Mouse (Mus musculus): ENCODE results near the gene Gm49384. TPM values are rescaled to one million over a fixed set of nuclear protein-coding genes. Genes with fewer than 3 reads are reported as not detected.
"Not testable (repeated sequence)": the region's sequence is repeated elsewhere in the genome, so short reads cannot be mapped to it uniquely, and the experiment has no call there.

Gm49384 gene
- polyA plus RNA-seq, 1 experiment from 2014 or later, result 16.0 TPM

GRCm38 (mm10) chr12:69184342-69185295 lies 19.4 kb downstream of the Gm49384 start:
- peaks cover 21% of the 10 kb centered on the region for H3K4me1 ChIP-seq (replicated peaks)
- peak; percentile 66 for ATAC-seq (ENCODE audit: insufficient number of reproducible peaks, low FRiP score)
- peaks cover 31% of the 10 kb centered on the region for H3K36me3 ChIP-seq
- whole genome bisulfite sequencing, result 2% methylated on average over 84 of the region's 86 CpGs
- H3K4me3 ChIP-seq, result peak overlapping the region; percentile 66
- H3K9ac ChIP-seq, result peak overlapping the region; percentile 88
- H3K27ac ChIP-seq (ENCODE audit: poor library complexity, severe bottlenecking), result peak overlapping the region; percentile 81
- H3K4me2 ChIP-seq, result peak overlapping the region; percentile 96
- H3K27me3 ChIP-seq (replicated peaks), result no peaks in the 10 kb centered on the region
- no peaks in the 10 kb centered on the region for H3K9me3 ChIP-seq (replicated peaks)

- no peaks in the 10 kb centered on the region for H3K27me3 ChIP-seq (replicated peaks)
- no peaks in the 10 kb centered on the region for H3K9me3 ChIP-seq (replicated peaks)
- peak within 1 kb of the TSS; percentile 95 for H3K9ac ChIP-seq
- H3K27ac ChIP-seq (ENCODE audit: poor library complexity, severe bottlenecking), result peak within 1 kb of the TSS; percentile 86
- H3K4me2 ChIP-seq, result peak within 1 kb of the TSS; percentile 96
- peak within 1 kb of the TSS; percentile 66 for H3K4me3 ChIP-seq
- WGBS, result under 1% methylated on average over 84 of the region's 84 CpGs
- H3K4me1 ChIP-seq (replicated peaks), result peaks cover 21% of the 10 kb centered on the region
- ATAC-seq (ENCODE audit: insufficient number of reproducible peaks, low FRiP score), result peak; percentile 99
- H3K36me3 ChIP-seq, result peaks cover 31% of the 10 kb centered on the region
These were observed 20.3 kb downstream of the Gm49384 start, which contains the start of the genes Rpl36al and Mgat2 for GRCm38 (mm10) chr12:69183583-69184308. Gene Rpl36al (minus strand): TSS chr12:69184083. Gene Mgat2 (plus strand): TSS chr12:69184157.

GRCm38 (mm10) chr12:69181800-69182199 lies 22.3 kb downstream of the Gm49384 start:
- 86% methylated on average over 4 of the region's 4 CpGs for WGBS
- Histone ChIP-seq H3K9me3 (replicated peaks) (no peaks in the 10 kb centered on the region), H3K9ac (no peak overlapping the region), H3K27ac (ENCODE audit: poor library complexity, severe bottlenecking) (no peak overlapping the region), H3K4me2 (no peak overlapping the region), H3K4me1 (replicated peaks) (peaks cover 15% of the 10 kb centered on the region), H3K4me3 (no peak overlapping the region), H3K36me3 (peaks cover 31% of the 10 kb centered on the region), H3K27me3 (replicated peaks) (no peaks in the 10 kb centered on the region)
- no peak for ATAC-seq (ENCODE audit: insufficient number of reproducible peaks, low FRiP score)

- peaks cover 3% of the 10 kb centered on the region; the same call in 1 of the 2 replicates for H3K4me1 ChIP-seq (replicated peaks)
- no peak overlapping the region for H3K9ac ChIP-seq
- no peaks in the 10 kb centered on the region for H3K9me3 ChIP-seq (replicated peaks)
- 46% methylated on average over 5 of the region's 12 CpGs for WGBS
- no peak overlapping the region for H3K27ac ChIP-seq (ENCODE audit: poor library complexity, severe bottlenecking)
- no peak overlapping the region for H3K4me2 ChIP-seq
- no peak for ATAC-seq (ENCODE audit: insufficient number of reproducible peaks, low FRiP score)
- no peak overlapping the region for H3K4me3 ChIP-seq
- H3K36me3 ChIP-seq, result peaks cover 47% of the 10 kb centered on the region
- no peaks in the 10 kb centered on the region for H3K27me3 ChIP-seq (replicated peaks)
These were observed 24.7 kb downstream of the Gm49384 start for GRCm38 (mm10) chr12:69179371-69179770.

- H3K4me3 ChIP-seq, result no peak overlapping the region
- H3K36me3 ChIP-seq, result peaks cover 59% of the 10 kb centered on the region
- no peak for ATAC-seq (ENCODE audit: insufficient number of reproducible peaks, low FRiP score)
- no peak overlapping the region for H3K27ac ChIP-seq (ENCODE audit: poor library complexity, severe bottlenecking)
- H3K9me3 ChIP-seq (replicated peaks), result no peaks in the 10 kb centered on the region
- no peak overlapping the region for H3K4me2 ChIP-seq
- H3K4me1 ChIP-seq (replicated peaks), result no peaks in the 10 kb centered on the region; the same call in 1 of the 2 replicates
- WGBS, result 87% methylated on average over 3 of the region's 3 CpGs
- no peaks in the 10 kb centered on the region for H3K27me3 ChIP-seq (replicated peaks)
- no peak overlapping the region for H3K9ac ChIP-seq
These were observed 26.5 kb downstream of the Gm49384 start for GRCm38 (mm10) chr12:69177526-69177925.

GRCm38 (mm10) chr12:69175975-69176374 lies 28.1 kb downstream of the Gm49384 start:
- no peaks in the 10 kb centered on the region for H3K9me3 ChIP-seq (replicated peaks)
- H3K27ac ChIP-seq (ENCODE audit: poor library complexity, severe bottlenecking), result no peak overlapping the region
- H3K9ac ChIP-seq, result no peak overlapping the region
- no peak for ATAC-seq (ENCODE audit: insufficient number of reproducible peaks, low FRiP score)
- no peaks in the 10 kb centered on the region for H3K27me3 ChIP-seq (replicated peaks)
- whole genome bisulfite sequencing, result 83% methylated on average over 3 of the region's 3 CpGs
- peaks cover 56% of the 10 kb centered on the region for H3K36me3 ChIP-seq
- H3K4me1 ChIP-seq (replicated peaks), result no peaks in the 10 kb centered on the region
- H3K4me3 ChIP-seq, result no peak overlapping the region
- no peak overlapping the region for H3K4me2 ChIP-seq

- Histone ChIP-seq H3K9ac (no peak overlapping the region), H3K9me3 (replicated peaks) (no peaks in the 10 kb centered on the region), H3K4me3 (no peak overlapping the region), H3K4me2 (no peak overlapping the region), H3K4me1 (replicated peaks) (peaks cover 10% of the 10 kb centered on the region), H3K27ac (ENCODE audit: poor library complexity, severe bottlenecking) (no peak overlapping the region), H3K36me3 (peaks cover 33% of the 10 kb centered on the region), H3K27me3 (replicated peaks) (no peaks in the 10 kb centered on the region)
- 96% methylated on average over 2 of the region's 2 CpGs for WGBS
- ATAC-seq (ENCODE audit: insufficient number of reproducible peaks, low FRiP score), result no peak
These were observed 32.8 kb downstream of the Gm49384 start for GRCm38 (mm10) chr12:69171307-69171706.

GRCm38 (mm10) chr12:69168461-69169106 lies 35.5 kb downstream of the Gm49384 start, which contains the start of gene Lrr1:
Gene Lrr1 (plus strand): TSS chr12:69168814.
- Histone ChIP-seq H3K36me3 (peaks cover 15% of the 10 kb centered on the region), H3K9ac (peak within 1 kb of the TSS; percentile 84), H3K9me3 (replicated peaks) (no peaks in the 10 kb centered on the region), H3K4me2 (peak within 1 kb of the TSS; percentile 93), H3K4me1 (replicated peaks) (peaks cover 10% of the 10 kb centered on the region), H3K4me3 (peak within 1 kb of the TSS; percentile 93), H3K27me3 (replicated peaks) (no peaks in the 10 kb centered on the region), H3K27ac (ENCODE audit: poor library complexity, severe bottlenecking) (peak within 1 kb of the TSS; percentile 53)
- peak; percentile 91 for ATAC-seq (ENCODE audit: insufficient number of reproducible peaks, low FRiP score)
- 0% methylated on average over 40 of the region's 40 CpGs for WGBS

GRCm38 (mm10) chr12:69167656-69168460 lies 36.2 kb downstream of the Gm49384 start:
- Histone ChIP-seq H3K9me3 (replicated peaks) (no peaks in the 10 kb centered on the region), H3K36me3 (peaks cover 8% of the 10 kb centered on the region), H3K4me3 (peak overlapping the region; percentile 93), H3K4me1 (replicated peaks) (peaks cover 10% of the 10 kb centered on the region), H3K27me3 (replicated peaks) (no peaks in the 10 kb centered on the region), H3K27ac (ENCODE audit: poor library complexity, severe bottlenecking) (peak overlapping the region; percentile 53), H3K4me2 (peak overlapping the region; percentile 93), H3K9ac (peak overlapping the region; percentile 84)
- peak; percentile 48; the same call in 1 of the 2 replicates for ATAC-seq (ENCODE audit: insufficient number of reproducible peaks, low FRiP score)
- 7% methylated on average over 18 of the region's 18 CpGs for whole genome bisulfite sequencing

GRCm38 (mm10) chr12:69166861-69167581 lies 37.0 kb downstream of the Gm49384 start:
- not testable (repeated sequence) for H3K4me1 ChIP-seq (replicated peaks); H3K9ac ChIP-seq; ATAC-seq (ENCODE audit: insufficient number of reproducible peaks, low FRiP score); H3K4me3 ChIP-seq; H3K4me2 ChIP-seq; H3K9me3 ChIP-seq (replicated peaks); H3K36me3 ChIP-seq; H3K27me3 ChIP-seq (replicated peaks); H3K27ac ChIP-seq (ENCODE audit: poor library complexity, severe bottlenecking)
- WGBS, result 66% methylated on average over 8 of the region's 8 CpGs
